Mouse (Mus musculus) ovary, postnatal 10 days (tissue): Measurements from ENCODE around the gene Arhgap23.

ENCODE experiments used
- DNase-seq: peaks from one replicate; pipeline ENCODE4 v3.0.0; 2022; ENCODE audit warnings: low spot score

The Arhgap23 gene

GRCm38 (mm10) chr11:97533653-97534052 lies 118.3 kb downstream of the Arhgap23 start:
- no peak for DNase-seq

- DNase-seq: no peak
Observed at GRCm38 (mm10) chr11:97534442-97535307, 119.3 kb downstream of the Arhgap23 start.

GRCm38 (mm10) chr11:97535308-97535630 lies 119.9 kb downstream of the Arhgap23 start:
- DNase-seq: no peak

GRCm38 (mm10) chr11:97535660-97536059 lies 120.3 kb downstream of the Arhgap23 start:
- DNase-seq: no peak

- no peak for DNase-seq
Observed at GRCm38 (mm10) chr11:97536083-97536747, 120.9 kb downstream of the Arhgap23 start.

GRCm38 (mm10) chr11:97536835-97537579 lies 121.7 kb downstream of the Arhgap23 start:
- DNase-seq: no peak

GRCm38 (mm10) chr11:97537580-97538089 lies 122.3 kb downstream of the Arhgap23 start:
- no peak for DNase-seq

- no peak for DNase-seq
Observed at GRCm38 (mm10) chr11:97539622-97540021, 124.3 kb downstream of the Arhgap23 start.

- DNase-seq: no peak
Observed at GRCm38 (mm10) chr11:97540136-97540535, 124.8 kb downstream of the Arhgap23 start.

GRCm38 (mm10) chr11:97540604-97541003 lies 125.3 kb downstream of the Arhgap23 start:
- no peak for DNase-seq

- no peak for DNase-seq
Observed at GRCm38 (mm10) chr11:97542171-97543150, 127.1 kb downstream of the Arhgap23 start.

- DNase-seq: no peak
Observed at GRCm38 (mm10) chr11:97543181-97543733, 127.9 kb downstream of the Arhgap23 start.

GRCm38 (mm10) chr11:97543883-97544282 lies 128.6 kb downstream of the Arhgap23 start:
- DNase-seq: no peak

GRCm38 (mm10) chr11:97545808-97546560 lies 130.7 kb downstream of the Arhgap23 start:
- DNase-seq: no peak

- no peak for DNase-seq
Observed at GRCm38 (mm10) chr11:97546804-97547411, 131.6 kb downstream of the Arhgap23 start.

- no peak for DNase-seq
Observed at GRCm38 (mm10) chr11:97547957-97548706, 132.8 kb downstream of the Arhgap23 start.

- no peak for DNase-seq
Observed at GRCm38 (mm10) chr11:97548757-97549156, 133.4 kb downstream of the Arhgap23 start.
